Mouse (Mus musculus) right cerebral cortex, postnatal 4 days (tissue): ENCODE measurements around the gene Fbll1.

Source experiments
- DNase-seq: peaks from one replicate; pipeline ENCODE4 v3.0.0-alpha.2; 2022

Fbll1 gene

DNA sequence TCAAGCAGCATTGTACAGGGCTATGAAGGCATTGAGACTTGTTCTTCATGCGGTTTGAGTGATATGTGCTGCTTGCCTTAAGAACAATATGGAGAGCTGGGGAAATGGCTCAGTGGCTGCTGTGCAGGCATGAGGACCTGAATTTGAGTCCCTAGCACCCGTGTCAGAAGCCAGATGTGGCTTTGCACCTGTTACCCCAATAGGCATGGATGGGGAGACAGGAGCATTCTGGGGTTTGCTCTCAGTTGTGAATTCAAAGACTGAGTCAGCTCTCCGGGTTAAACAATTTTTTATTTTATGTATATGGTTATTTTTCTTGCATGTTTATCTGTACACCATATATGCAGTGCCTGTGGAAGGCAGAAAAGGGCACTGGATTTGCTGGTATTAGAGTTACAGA, 16.2 kb downstream of the Fbll1 start:
- no peak for DNase-seq

DNA sequence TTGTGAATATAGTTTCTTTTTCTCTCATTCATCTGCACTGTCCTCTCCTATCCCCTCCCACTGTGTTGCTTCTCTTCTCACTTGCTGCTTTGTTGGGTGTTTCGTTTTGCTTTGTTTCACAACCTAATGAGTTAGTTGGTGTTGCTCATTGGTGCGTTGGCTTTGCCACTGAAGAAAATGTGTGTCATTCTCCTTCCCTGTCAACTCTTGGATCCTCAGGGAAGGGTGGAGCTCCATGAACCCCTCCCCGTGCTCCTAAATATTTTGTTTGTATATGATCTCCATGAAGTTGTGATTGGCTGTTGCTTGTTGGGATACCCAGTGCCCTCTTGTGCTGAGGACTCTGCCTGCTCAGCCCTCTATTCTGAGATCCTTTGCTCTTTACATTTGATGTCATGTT, 18.3 kb downstream of the Fbll1 start:
- DNase-seq, result no peak

DNA sequence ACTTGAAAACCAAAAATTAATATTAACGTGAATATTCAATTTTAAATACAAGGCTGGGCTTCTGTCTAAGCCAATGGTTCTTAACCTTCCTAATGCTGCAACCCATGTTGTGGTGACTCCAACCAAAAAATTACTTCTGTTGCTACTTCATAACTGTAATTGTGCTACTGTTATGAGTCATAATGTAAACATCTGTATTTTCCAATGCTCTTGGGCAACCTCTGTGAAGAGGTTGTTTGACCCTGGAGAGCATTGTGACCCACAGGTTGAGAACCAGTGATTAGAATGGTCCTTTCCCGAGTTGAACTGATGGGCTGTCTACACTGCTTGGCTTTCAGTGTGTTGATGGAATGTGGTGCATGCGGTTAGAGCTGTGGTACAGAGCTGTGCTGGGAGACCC, 22.2 kb downstream of the Fbll1 start:
- no peak for DNase-seq

DNA sequence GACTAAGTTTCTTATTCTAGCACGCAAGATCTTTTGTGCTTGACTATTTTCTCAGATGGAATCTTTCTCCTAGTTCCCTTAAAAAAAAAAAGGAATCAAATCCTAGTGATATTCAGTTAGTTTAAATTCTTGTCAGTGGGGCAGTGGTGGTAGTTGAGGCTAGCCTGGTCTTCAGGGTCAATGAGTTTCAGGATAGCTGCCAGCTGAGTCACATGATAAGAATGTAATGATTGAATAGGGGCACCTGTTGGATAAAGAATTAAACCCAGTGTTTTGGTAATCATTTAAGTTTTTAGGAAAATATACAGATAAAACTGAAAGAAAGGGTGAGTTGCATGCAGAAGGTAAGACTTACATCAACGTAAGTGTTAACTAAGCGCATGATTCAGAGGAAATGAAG, 23.1 kb downstream of the Fbll1 start:
- no peak for DNase-seq

DNA sequence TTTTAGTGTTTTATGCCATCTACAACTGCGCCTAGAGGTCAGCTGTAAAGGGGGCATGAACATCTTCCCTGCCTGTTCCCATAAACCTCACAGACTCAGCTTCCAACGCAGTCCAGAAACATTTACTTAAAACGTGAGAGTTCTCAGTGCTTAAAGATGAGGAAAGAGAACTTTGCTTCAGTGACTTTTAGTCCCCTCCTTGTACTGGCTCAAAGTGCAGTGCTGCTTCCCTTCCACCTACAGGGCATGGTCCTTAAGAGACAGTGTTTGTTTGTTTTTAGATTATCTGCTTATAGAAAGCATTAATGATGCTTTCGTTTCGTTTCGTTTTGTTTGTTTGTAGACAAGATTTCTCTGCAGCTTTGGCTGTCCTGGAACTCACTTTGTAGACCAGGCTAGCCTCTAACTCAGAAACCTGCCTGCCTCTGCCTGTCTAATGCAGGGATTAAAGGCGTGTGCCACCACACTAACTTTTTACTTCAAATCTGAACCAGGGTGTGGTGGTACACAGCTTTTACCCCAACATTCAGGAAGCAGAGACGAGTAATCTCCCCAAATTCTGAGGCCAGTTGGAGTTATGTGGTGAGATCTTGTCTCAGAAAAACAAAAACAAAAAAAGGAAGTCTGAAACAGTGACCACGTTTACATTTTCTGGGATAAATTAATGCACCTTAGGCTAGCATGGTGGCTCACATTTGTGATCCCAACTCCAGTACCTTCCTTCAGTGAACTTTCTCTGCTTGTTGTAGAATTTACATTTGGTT, 27.8 kb downstream of the Fbll1 start:
- no peak for DNase-seq

DNA sequence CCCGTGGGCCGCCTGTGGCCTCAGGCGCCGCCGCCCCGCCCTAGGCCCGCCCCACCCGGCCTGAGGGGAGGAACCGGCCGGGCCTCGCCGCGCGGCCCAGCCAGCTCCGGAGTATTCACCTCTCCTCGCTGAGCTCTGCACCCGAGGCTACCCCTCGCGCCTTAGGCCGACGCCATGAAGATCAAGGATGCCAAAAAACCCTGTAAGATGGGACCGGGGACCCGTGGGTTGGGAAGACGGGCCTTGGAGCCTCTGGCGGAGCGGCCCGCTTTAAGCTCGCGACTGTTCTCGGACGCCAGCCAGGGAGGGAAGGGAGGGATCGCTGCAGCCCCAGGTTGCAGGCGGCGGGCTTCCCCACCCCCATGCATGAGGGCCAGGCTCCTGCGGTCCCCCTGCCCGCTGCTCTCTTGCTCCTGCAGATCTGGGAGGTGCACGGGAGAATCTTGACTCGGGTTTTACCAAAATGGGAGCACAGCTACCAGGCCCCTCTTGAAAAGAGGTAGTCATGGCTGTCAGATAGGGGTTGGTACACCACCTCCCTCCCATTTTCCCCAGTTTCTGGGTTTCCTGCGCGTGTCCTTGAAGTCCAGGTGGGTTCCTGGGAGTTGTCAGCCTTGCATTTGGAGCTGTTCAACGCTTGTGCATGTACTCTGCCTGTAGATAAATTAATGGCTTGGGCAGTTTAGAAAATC, 28.8 kb downstream of the Fbll1 start:
- DNase-seq, result peak; percentile 75

DNA sequence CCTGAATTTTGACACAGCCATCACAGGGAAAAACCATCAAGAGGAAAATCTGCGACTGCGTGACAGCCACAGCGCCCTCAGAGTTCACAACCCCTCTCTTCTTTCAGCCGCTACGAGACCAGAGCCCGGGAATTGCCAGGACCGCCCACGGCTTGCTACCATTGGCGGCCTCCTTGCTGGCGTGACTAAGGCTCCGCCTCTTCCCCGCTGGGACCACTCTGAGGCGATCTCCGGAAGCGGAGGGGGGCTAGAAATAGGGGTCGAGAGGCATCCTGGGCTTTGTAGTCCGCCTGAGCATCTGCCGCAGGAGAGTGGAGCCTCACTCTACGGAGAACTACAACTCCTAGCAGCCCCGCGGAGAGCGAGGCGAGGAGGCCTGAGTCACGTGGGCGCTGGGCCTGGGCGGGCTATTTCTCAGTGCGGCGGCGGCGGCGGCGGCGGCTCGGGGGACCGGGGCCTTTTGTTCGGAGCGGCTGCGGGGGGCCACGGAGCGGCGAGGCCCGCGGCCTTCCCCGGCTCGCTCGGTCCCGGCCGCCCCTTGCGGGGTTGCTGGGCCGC, 29.4 kb downstream of the Fbll1 start, which contains the start of gene Pank3:
TSS of gene Pank3 (plus strand) at position 297 of the 558 bp plus-strand sequence.
- DNase-seq, result peak; percentile 90

DNA sequence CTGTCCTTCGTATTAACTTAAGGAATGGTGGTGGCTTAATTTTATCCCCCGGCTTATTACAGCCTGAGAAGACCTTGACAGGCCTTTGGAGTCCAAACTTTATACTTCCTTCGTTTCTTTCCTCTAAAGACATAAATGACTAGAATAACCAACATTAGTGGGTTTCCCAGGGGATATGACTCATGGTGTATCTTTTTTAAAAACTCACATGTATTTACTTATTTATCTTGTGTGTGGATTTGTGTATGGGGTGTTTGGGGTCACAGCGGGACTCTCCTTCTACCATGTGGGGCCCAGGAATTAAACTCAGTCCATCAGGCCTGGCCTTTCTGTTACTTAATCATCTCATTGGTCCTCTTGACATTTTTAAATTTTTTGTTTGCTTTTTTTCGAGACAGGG, 31.8 kb downstream of the Fbll1 start:
- DNase-seq, result no peak

DNA sequence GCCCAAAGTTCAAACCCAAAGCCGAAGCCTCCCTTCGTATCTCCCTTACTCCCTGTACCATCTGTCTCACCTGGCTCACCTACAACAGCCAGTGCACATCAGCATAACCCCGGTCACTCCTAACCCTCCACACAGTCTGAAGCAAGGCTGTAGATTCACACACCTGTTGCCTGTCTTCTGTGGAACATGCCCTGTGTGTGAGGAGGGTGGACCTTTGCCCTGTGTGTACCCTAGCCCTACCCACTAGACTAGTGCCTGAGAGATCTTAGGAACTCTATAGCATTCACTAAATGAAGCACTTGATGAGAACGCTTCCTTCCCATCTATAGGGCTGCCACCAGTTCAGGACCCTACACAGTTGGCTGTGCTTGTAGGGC, 38.1 kb downstream of the Fbll1 start:
- no peak for DNase-seq

DNA sequence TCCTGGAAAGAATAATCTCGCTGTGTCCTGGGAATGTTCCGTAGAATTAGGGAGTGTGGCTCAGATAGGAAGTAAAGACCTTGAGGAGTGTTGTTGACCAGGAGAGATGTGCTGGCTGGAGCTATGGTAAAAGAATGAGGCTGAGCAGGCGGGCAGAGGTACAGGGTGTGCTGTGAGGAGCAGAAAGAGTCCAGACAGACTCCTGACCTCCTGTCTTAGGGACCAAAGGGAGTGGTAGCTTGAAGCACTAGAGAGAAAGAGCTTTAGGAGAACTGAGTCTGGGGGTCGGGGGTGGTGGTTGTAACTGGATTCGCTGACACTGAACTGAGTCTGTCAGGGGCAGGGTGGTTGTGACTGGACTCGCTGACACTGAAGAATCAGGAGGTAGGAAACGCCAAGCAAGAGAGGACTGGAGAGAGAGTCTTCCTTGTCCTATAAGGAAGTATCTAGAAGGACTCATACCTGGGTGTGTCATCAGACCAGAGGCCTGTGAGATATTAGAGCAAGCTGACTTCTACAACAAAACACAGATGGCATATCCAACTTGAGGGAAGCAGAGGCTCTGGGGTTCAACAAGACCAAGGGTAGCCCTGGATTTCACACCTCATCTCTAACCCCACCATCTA, 38.6 kb downstream of the Fbll1 start:
- DNase-seq, result no peak

DNA sequence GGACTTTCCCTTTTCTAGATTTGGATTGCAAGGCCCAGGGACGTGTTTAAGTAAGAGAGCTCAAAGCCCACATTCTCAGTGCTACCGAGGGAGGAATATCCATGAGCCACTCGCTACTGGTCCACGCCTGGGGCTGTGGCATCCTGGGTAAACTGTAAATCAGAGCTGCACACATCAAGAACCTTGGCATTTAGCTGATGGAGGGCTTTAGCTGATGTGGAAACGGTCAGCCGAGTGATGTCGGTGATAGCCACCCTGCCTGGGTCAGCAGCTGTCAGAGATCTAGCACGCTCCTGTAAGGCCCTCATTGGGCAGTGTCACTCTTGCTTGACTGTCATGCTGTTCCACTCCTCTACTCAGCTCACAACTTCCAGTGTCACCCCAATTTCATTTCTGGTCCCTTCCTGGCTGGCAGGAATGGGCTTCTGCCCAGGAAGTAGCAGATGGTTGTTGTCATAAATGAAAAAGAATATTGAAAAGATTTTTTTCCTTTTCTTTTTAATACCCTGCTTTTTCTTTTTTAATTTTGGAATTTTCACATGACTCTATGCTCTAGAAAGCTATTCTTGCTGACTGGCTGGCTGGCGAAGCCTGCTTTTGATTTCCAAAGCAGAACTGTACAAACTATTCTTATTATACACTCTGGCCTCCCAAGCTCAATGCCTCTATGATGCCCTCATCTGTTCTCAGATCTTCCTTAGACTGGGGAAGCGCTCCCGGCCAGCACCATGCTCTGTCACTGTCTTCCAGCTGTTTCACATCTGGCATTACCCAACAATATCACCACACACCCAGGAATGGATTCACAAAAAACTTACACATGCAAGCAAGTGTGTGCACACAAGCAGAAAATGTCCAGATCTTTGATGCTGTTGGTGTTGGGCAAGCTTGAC, 42.0 kb downstream of the Fbll1 start:
- DNase-seq, result no peak

DNA sequence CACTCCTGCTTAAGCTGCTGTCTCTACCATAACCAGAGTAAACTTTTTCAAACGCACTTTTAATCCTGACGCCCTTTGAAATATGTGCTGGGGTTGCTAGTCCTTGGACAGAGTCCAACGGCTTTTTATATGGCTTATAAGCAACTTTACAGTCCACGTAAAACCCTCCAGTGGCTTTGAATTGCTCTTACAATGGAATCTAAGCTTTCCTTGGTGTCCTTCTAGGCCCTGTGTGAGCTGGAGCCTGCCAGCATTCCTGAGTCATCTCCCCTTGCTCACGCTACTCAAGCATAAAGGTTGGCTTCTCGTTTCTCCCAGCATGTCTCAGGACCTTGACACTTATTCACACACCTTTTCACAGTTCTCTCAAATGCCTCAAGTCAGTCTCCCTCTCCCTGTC, 43.1 kb downstream of the Fbll1 start:
- DNase-seq, result no peak

DNA sequence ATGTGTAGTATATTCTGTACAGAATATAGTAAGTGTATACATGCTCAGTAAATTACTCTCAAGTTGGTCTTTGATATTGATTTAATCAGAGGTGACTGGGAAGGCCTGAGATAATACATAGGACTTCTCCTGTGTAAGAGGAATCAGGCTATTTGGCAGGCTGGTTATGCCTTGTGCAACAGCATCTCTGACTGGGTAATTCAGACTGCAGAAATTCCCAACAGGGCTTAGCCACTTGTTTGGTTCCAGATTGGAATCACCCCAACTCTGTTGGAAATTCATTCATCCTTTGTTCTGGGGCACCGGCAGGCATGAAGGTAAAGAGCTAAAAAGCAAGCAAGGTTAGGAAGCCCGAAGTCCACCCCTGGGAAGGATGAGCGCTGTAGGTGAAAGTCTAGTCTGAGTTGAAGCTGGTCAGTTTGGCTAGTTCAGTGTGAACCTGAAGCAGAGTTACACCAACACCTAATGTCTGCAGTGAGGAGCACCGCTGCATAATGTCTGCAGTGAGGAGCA, 43.7 kb downstream of the Fbll1 start:
- no peak for DNase-seq

DNA sequence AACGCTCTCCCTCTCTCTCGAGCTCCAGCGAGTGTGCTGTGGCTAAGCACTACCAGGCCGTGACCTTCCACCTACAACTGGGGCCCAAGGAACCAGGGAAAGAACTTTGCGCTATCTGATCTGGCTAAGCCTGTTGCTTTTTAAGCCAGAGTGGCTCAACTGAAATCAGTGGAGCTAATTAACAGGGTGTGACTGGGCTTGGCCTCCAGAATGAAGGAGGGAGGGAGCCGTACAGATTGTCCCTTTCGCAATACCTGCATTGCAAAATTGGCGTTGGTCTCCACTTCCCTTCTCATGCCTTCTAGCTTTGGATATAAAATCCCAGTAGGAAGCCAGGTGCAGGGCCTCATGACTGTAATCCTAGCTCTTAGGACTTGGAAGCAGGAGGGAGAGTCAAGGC, 48.1 kb downstream of the Fbll1 start:
- DNase-seq, result no peak
